Mouse (Mus musculus) thymus, postnatal 0 days (tissue): Measurements from ENCODE around the gene Tmem267. TPM values are rescaled to one million over a fixed set of nuclear protein-coding genes. Genes with fewer than 3 reads are reported as not detected.

Experiments used
- polyA plus RNA-seq: library from polyadenylated mRNA; unstranded; fragments of >200 nt; fragmentation: Nextera tagmentation; extraction: Ambion mirVana; gene quantifications from 2 replicates; pipeline ENCODE4 v1.2.1, GENCODE M21; 2015

Tmem267 gene
- polyA plus RNA-seq, 1 experiment from 2014 or later = 2.3 TPM

Other genes with a start within 250 kb of the Tmem267 start
- 71.2 and 77.8 TPM in 2 replicates for gene Paip1, start 59.4 kb upstream of the Tmem267 start, polyA plus RNA-seq
- gene 4833420G17Rik, start 25.3 kb upstream of the Tmem267 start, polyA plus RNA-seq = 71.9 and 91.0 TPM in 2 replicates
- 0.96 and 1.2 TPM in 2 replicates for gene 3110070M22Rik, start 344 bp downstream of the Tmem267 start, polyA plus RNA-seq
- gene Ccl28, start 135.8 kb downstream of the Tmem267 start, polyA plus RNA-seq = 0.04 and 0.08 TPM in 2 replicates
- gene Hmgcs1, start 202.3 kb downstream of the Tmem267 start, polyA plus RNA-seq = 67.1 and 74.2 TPM in 2 replicates